Mouse (Mus musculus): Measurements from ENCODE around the gene Tmem160. TPM values are rescaled to one million over a fixed set of nuclear protein-coding genes. Genes with fewer than 3 reads are reported as not detected.

The Tmem160 gene
- total and polyA plus RNA-seq, 2 experiments from 2014 or later = 71.7 to 114 TPM

GRCm38 (mm10) chr7:16420493-16421118, 32.0 kb upstream of the Tmem160 start:
- 92% methylated on average over 8 of the region's 8 CpGs for WGBS
- Histone ChIP-seq H3K4me1 (ENCODE audit: insufficient read depth, low read length) (no peaks in the 10 kb centered on the region), H3K27ac (no peak overlapping the region), H3K9me3 (ENCODE audit: low read length) (no peaks in the 10 kb centered on the region), H3K4me2 (ENCODE audit: low read depth, low read length) (no peak overlapping the region), H3K27me3 (ENCODE audit: insufficient read depth, low read length) (no peaks in the 10 kb centered on the region), H3K4me3 (ENCODE audit: low read length) (no peak overlapping the region), H3K36me3 (ENCODE audit: insufficient read depth, low read length) (peaks cover 80% of the 10 kb centered on the region), H3K9ac (replicated peaks; ENCODE audit: low read length) (no peak overlapping the region)
- TF ChIP-seq CTCF (IDR thresholded peaks at IDR 0.05; ENCODE audit: low read depth) = no peak
- DNase-seq (ENCODE audit: low spot score) (no peak), ATAC-seq (no peak)

GRCm38 (mm10) chr7:16422222-16422856, 30.2 kb upstream of the Tmem160 start:
- no peak for TF ChIP-seq CTCF (IDR thresholded peaks at IDR 0.05; ENCODE audit: low read depth)
- H3K36me3 ChIP-seq (ENCODE audit: insufficient read depth, low read length) = peaks cover 87% of the 10 kb centered on the region
- WGBS = 87% methylated on average over 18 of the region's 18 CpGs

GRCm38 (mm10) chr7:16423731-16424130, 28.8 kb upstream of the Tmem160 start:
- H3K4me2 ChIP-seq (ENCODE audit: low read depth, low read length) = no peak overlapping the region
- H3K36me3 ChIP-seq (ENCODE audit: insufficient read depth, low read length) = peaks cover 93% of the 10 kb centered on the region
- ATAC-seq (no peak), DNase-seq (ENCODE audit: low spot score) (no peak)
- no peaks in the 10 kb centered on the region for H3K9me3 ChIP-seq (ENCODE audit: low read length)
- H3K4me3 ChIP-seq (ENCODE audit: low read length) = no peak overlapping the region
- WGBS = 94% methylated on average over 9 of the region's 9 CpGs
- no peak for TF ChIP-seq CTCF (IDR thresholded peaks at IDR 0.05; ENCODE audit: low read depth)
- no peak overlapping the region for H3K9ac ChIP-seq (replicated peaks; ENCODE audit: low read length)
- H3K27ac ChIP-seq = no peak overlapping the region
- no peaks in the 10 kb centered on the region for H3K27me3 ChIP-seq (ENCODE audit: insufficient read depth, low read length)
- no peaks in the 10 kb centered on the region for H3K4me1 ChIP-seq (ENCODE audit: insufficient read depth, low read length)

More at GRCm38 (mm10) chr7:16422222-16422856, 30.2 kb upstream of the Tmem160 start:
- ATAC-seq = no peak
- Histone ChIP-seq H3K4me3 (ENCODE audit: low read length) (no peak overlapping the region), H3K4me2 (ENCODE audit: low read depth, low read length) (no peak overlapping the region), H3K9me3 (ENCODE audit: low read length) (no peaks in the 10 kb centered on the region), H3K9ac (replicated peaks; ENCODE audit: low read length) (no peak overlapping the region), H3K4me1 (ENCODE audit: insufficient read depth, low read length) (no peaks in the 10 kb centered on the region), H3K27me3 (ENCODE audit: insufficient read depth, low read length) (no peaks in the 10 kb centered on the region), H3K27ac (no peak overlapping the region)
- no peak for DNase-seq (ENCODE audit: low spot score)

- H3K36me3 ChIP-seq (ENCODE audit: insufficient read depth, low read length) = peaks cover 94% of the 10 kb centered on the region
- no peak overlapping the region for H3K4me2 ChIP-seq (ENCODE audit: low read depth, low read length)
- DNase-seq (ENCODE audit: low spot score) = no peak
- H3K4me1 ChIP-seq (ENCODE audit: insufficient read depth, low read length) = no peaks in the 10 kb centered on the region
- H3K27me3 ChIP-seq (ENCODE audit: insufficient read depth, low read length) = no peaks in the 10 kb centered on the region
- no peak overlapping the region for H3K9ac ChIP-seq (replicated peaks; ENCODE audit: low read length)
- H3K9me3 ChIP-seq (ENCODE audit: low read length) = no peaks in the 10 kb centered on the region
- 92% methylated on average over 10 of the region's 10 CpGs for WGBS
- no peak overlapping the region for H3K4me3 ChIP-seq (ENCODE audit: low read length)
- peak; percentile 17; the same call in 1 of the 2 replicates for ATAC-seq
- H3K27ac ChIP-seq = no peak overlapping the region
- no peak for TF ChIP-seq CTCF (IDR thresholded peaks at IDR 0.05; ENCODE audit: low read depth)
Measured at GRCm38 (mm10) chr7:16425721-16426120, 26.9 kb upstream of the Tmem160 start.

- no peak overlapping the region for H3K27ac ChIP-seq
- H3K4me1 ChIP-seq (ENCODE audit: insufficient read depth, low read length) = no peaks in the 10 kb centered on the region
- H3K4me3 ChIP-seq (ENCODE audit: low read length) = no peak overlapping the region
- H3K9ac ChIP-seq (replicated peaks; ENCODE audit: low read length) = no peak overlapping the region
- DNase-seq (ENCODE audit: low spot score) (peak; percentile 79), ATAC-seq (peak; percentile 77)
- no peaks in the 10 kb centered on the region for H3K9me3 ChIP-seq (ENCODE audit: low read length)
- TF ChIP-seq CTCF (IDR thresholded peaks at IDR 0.05; ENCODE audit: low read depth) = peak; percentile 85
- WGBS = 58% methylated on average over 4 of the region's 4 CpGs
- no peak overlapping the region for H3K4me2 ChIP-seq (ENCODE audit: low read depth, low read length)
- peaks cover 92% of the 10 kb centered on the region for H3K36me3 ChIP-seq (ENCODE audit: insufficient read depth, low read length)
- H3K27me3 ChIP-seq (ENCODE audit: insufficient read depth, low read length) = no peaks in the 10 kb centered on the region
Measured at GRCm38 (mm10) chr7:16426129-16426729, 26.4 kb upstream of the Tmem160 start.

- H3K4me3 ChIP-seq (ENCODE audit: low read length) = no peak overlapping the region
- peaks cover 76% of the 10 kb centered on the region for H3K36me3 ChIP-seq (ENCODE audit: insufficient read depth, low read length)
- H3K9ac ChIP-seq (replicated peaks; ENCODE audit: low read length) = no peak overlapping the region
- WGBS = 82% methylated on average over 3 of the region's 3 CpGs
- no peaks in the 10 kb centered on the region for H3K27me3 ChIP-seq (ENCODE audit: insufficient read depth, low read length)
- H3K4me1 ChIP-seq (ENCODE audit: insufficient read depth, low read length) = no peaks in the 10 kb centered on the region
- H3K4me2 ChIP-seq (ENCODE audit: low read depth, low read length) = no peak overlapping the region
- no peak overlapping the region for H3K27ac ChIP-seq
- no peak for DNase-seq (ENCODE audit: low spot score)
- no peak for ATAC-seq
- no peaks in the 10 kb centered on the region for H3K9me3 ChIP-seq (ENCODE audit: low read length)
- TF ChIP-seq CTCF (IDR thresholded peaks at IDR 0.05; ENCODE audit: low read depth) = no peak
Measured at GRCm38 (mm10) chr7:16433352-16433971, 19.1 kb upstream of the Tmem160 start.

Data from hindbrain, postnatal 0 days (tissue).